Mouse (Mus musculus) olfactory bulb, adult 2 months (tissue): ENCODE results near the gene Arhgap22. TPM values are rescaled to one million over a fixed set of nuclear protein-coding genes. Genes with fewer than 3 reads are reported as not detected.

Experiments
- H3K27ac ChIP-seq: fragments of 200-500 bp; 2 replicates; pipeline ENCODE4 v1.5.1; 2012; ENCODE audit warnings: low read depth, low read length; ENCODE audit not compliant: insufficient read depth
- H3K4me1 ChIP-seq: fragments of 200-500 bp; 2 replicates; pipeline ENCODE4 v1.6.1; 2012; ENCODE audit warnings: low read length; ENCODE audit not compliant: control insufficient read depth, insufficient read depth
- H3K4me3 ChIP-seq: fragments of 200-500 bp; 2 replicates; pipeline ENCODE4 v1.5.1; 2012; ENCODE audit warnings: mild to moderate bottlenecking, low read depth, low read length, moderate library complexity; ENCODE audit not compliant: insufficient read depth
- CTCF ChIP-seq: fragments of 200-500 bp; IDR thresholded peaks from 2 replicates; pipeline ENCODE4 v1.5.1; 2012; ENCODE audit warnings: low read depth, mild to moderate bottlenecking, low read length, moderate library complexity; ENCODE audit not compliant: insufficient read depth
- POLR2A ChIP-seq: fragments of 200-500 bp; IDR thresholded peaks from 2 replicates; pipeline ENCODE4 v1.6.1; 2012; ENCODE audit warnings: mild to moderate bottlenecking, low read depth, low read length, moderate library complexity; ENCODE audit not compliant: insufficient read depth
- WGBS: fragments of 180-500 bp; shearing (Covaris S2); methylation state at CpG from one replicate; pipeline ENCODE4 v1.1.7; 2018; 5-methylcytosine and 5-hydroxymethylcytosine counted together
- polyA plus RNA-seq: library from polyadenylated mRNA; stranded (reverse); fragments of >200 nt; gene quantifications from 2 replicates; pipeline ENCODE4 v1.2.4, GENCODE M21; 2012; ENCODE audit warnings: low replicate concordance; ENCODE audit not compliant: missing spikeins, insufficient read depth, insufficient read length

Gene Arhgap22
- polyA plus RNA-seq, 1 experiment = not detected

- no peak overlapping the region for H3K27ac ChIP-seq
- H3K4me3 ChIP-seq = no peak overlapping the region
- H3K4me1 ChIP-seq = peaks cover 3% of the 10 kb centered on the region; the same call in 1 of the 2 replicates
- no peak for TF ChIP-seq POLR2A
- TF ChIP-seq CTCF = no peak
- 84% methylated on average over 4 of the region's 4 CpGs for WGBS
Observed at GRCm38 (mm10) chr14:33287920-33288319, 74.1 kb downstream of the Arhgap22 start.

- WGBS = 72% methylated on average over 9 of the region's 9 CpGs
- no peak overlapping the region for H3K27ac ChIP-seq
- H3K4me3 ChIP-seq = no peak overlapping the region
- TF ChIP-seq CTCF (no peak), POLR2A (no peak)
- H3K4me1 ChIP-seq = peaks cover 5% of the 10 kb centered on the region
Observed at GRCm38 (mm10) chr14:33290038-33290437, 76.2 kb downstream of the Arhgap22 start.

GRCm38 (mm10) chr14:33294488-33294887 is 80.7 kb downstream of the Arhgap22 start:
- Histone ChIP-seq H3K4me1 (peaks cover 30% of the 10 kb centered on the region), H3K4me3 (no peak overlapping the region), H3K27ac (no peak overlapping the region; the same call in 1 of the 2 replicates)
- no peak for TF ChIP-seq POLR2A
- TF ChIP-seq CTCF = no peak
- 56% methylated on average over 1 of the region's 1 CpGs for WGBS

DNA sequence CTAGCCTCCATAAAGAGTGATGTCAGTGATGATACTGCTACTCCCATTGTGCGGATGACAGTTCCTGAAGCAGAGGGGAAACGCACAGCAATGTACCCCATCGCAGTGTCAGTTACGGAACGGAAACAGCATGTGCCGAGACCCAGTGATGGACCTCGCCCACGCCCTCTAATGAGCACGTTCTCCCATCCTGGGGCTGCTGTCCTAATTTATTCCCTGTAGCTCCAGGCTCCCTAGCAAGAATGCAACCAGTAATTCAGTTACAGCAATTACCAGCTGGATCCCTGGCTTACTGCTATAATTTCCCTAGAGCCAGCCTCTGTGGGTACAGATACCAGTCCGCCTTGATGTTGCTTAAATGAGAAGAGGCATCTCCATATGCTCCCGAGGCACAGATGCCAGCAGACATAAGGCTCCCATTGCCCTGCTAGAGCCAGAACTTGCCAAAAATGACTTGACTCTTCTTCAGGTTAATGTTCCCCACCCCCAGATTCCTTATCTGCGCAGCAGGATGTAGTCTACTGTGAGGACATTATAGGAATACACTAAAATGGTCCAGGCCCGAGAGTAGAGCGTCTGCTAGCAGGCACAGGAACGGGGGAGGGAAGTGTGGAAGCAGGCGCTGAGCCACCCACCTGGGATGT is 83.0 kb downstream of the Arhgap22 start:
- WGBS = 28% methylated on average over 16 of the region's 16 CpGs
- H3K27ac ChIP-seq = peak overlapping the region; percentile 96

GRCm38 (mm10) chr14:33300591-33300990 is 86.8 kb downstream of the Arhgap22 start:
- no peak overlapping the region for H3K4me3 ChIP-seq
- peaks cover 39% of the 10 kb centered on the region for H3K4me1 ChIP-seq
- no peak for TF ChIP-seq POLR2A
- no peak for TF ChIP-seq CTCF
- 66% methylated on average over 2 of the region's 2 CpGs for WGBS
- no peak overlapping the region for H3K27ac ChIP-seq

More for the DNA sequence above, 83.0 kb downstream of the Arhgap22 start:
- Histone ChIP-seq H3K4me1 (peaks cover 31% of the 10 kb centered on the region), H3K4me3 (no peak overlapping the region)
- no peak for TF ChIP-seq POLR2A

- peaks cover 27% of the 10 kb centered on the region for H3K4me1 ChIP-seq
- no peak overlapping the region for H3K27ac ChIP-seq
- WGBS = 25% methylated on average over 9 of the region's 9 CpGs
- no peak overlapping the region for H3K4me3 ChIP-seq
- TF ChIP-seq POLR2A (no peak), CTCF (no peak; the same call in 1 of the 2 replicates)
Observed at GRCm38 (mm10) chr14:33303348-33303819, 89.6 kb downstream of the Arhgap22 start.

GRCm38 (mm10) chr14:33305645-33306281 is 91.9 kb downstream of the Arhgap22 start:
- no peak overlapping the region for H3K4me3 ChIP-seq
- TF ChIP-seq POLR2A (no peak), CTCF (no peak)
- WGBS = 43% methylated on average over 12 of the region's 12 CpGs
- peak overlapping the region; percentile 17 for H3K27ac ChIP-seq
- peaks cover 24% of the 10 kb centered on the region for H3K4me1 ChIP-seq

DNA sequence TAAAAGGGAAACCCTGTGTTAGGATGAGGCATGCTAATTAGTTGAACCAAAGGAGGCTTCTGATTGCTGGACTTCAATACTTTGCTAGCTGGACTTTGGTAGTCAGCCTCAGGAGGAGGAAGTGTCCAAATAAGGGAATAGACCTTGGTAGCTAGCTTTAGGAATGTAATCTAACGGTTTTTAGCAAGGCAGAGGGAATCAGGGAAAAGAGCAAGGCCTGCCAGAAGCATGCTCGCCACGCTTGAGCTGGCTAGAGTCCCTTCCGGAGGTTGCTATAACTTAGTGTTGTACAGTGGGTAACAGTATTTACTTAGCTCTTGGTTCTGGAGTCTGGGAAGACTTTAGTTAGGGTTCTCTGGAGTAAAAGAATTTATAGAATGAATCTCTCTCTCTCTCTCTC is 96.9 kb downstream of the Arhgap22 start:
- 64% methylated on average over 4 of the region's 4 CpGs for WGBS
- Histone ChIP-seq H3K27ac (no peak overlapping the region), H3K4me3 (no peak overlapping the region), H3K4me1 (peaks cover 13% of the 10 kb centered on the region)
- TF ChIP-seq POLR2A (no peak), CTCF (no peak)

DNA sequence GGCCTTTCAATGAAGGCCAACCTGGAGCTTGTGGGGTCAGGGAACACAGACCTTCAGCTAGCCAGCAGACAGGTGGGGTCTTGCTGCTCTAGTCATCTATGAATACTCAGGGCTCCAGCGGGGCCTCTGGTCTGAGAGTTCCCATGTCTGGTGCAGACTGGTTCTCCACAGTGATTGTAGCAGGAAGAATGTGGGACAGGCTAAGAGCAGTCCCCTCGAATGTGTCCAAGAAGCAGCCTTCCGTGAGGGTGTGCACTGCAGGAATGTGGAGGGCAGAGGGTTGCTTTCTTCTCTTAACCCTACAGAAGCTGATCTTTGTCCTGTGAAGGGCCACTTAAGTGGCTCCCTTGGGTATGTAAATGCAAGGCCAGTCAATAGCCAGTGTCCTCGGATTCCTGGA is 98.5 kb downstream of the Arhgap22 start:
- H3K27ac ChIP-seq = no peak overlapping the region
- no peak overlapping the region for H3K4me3 ChIP-seq
- TF ChIP-seq POLR2A (no peak), CTCF (no peak)
- peaks cover 8% of the 10 kb centered on the region; the same call in 1 of the 2 replicates for H3K4me1 ChIP-seq
- WGBS = 66% methylated on average over 4 of the region's 4 CpGs

GRCm38 (mm10) chr14:33313624-33314023 is 99.8 kb downstream of the Arhgap22 start:
- no peak for TF ChIP-seq POLR2A
- peak; percentile 67 for TF ChIP-seq CTCF
- Histone ChIP-seq H3K27ac (no peak overlapping the region), H3K4me1 (peaks cover 12% of the 10 kb centered on the region; the same call in 1 of the 2 replicates), H3K4me3 (no peak overlapping the region)
- under 1% methylated on average over 4 of the region's 4 CpGs for WGBS
